Mouse (Mus musculus) urinary bladder, postnatal 36 days (tissue): ENCODE measurements around the gene Fkbp11.
"Not testable (repeated sequence)": the region's sequence is repeated elsewhere in the genome, so short reads cannot be mapped to it uniquely, and the experiment has no call there.

ENCODE experiments used
- DNase-seq, 2 experiments: peaks; one replicate each; pipeline ENCODE4 v3.0.0; 2022; ENCODE audit warnings: low spot score in 2 of 2, mixed read lengths in 1 of 2

The Fkbp11 gene

DNA sequence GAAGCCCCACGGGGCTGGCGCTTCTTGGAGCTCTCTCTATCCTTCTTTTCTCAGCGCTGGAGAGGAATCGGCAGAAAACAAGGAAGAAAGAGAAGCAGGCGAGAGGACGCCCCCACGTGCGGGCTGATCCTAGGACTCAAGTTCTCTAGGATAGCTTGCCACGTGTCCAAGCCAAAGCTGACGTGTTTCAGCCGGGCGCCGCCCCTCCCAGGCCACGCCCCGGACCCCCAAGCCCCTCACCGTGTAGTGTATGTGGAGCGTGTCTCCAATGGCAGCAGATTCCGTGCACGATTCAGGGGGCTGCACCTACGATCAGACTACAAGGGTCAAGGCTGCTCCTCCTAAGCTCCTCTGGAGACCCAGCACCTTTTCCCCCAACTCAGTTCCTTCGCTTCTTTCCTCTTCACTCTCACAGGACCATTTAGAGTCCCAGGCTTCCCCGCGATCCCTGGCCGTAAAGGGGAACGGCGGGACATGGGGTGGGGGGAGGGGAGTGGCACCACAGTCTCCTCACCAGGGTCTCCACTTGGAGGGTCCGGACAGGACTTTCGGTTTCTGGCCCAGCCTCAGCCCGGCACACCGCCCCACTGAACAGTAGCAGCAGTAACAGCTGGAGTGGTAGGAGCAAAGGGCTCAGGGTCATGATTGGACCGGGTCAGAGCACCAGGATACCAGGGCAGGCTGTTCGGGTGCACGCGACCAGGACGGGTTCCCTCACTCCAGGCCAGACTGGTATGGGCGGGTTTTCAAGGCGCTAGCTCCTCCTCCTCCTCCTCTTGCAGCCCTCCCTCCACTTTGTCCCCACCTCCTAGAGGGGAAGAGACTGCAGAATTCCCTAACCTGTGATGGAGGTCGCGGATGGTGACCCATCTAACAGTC is at the start of gene Fkbp11:
Fkbp11 (minus strand) TSS at position 756 of the 879 bp plus-strand sequence.
- peak; percentile 25 to 59 for DNase-seq

DNA sequence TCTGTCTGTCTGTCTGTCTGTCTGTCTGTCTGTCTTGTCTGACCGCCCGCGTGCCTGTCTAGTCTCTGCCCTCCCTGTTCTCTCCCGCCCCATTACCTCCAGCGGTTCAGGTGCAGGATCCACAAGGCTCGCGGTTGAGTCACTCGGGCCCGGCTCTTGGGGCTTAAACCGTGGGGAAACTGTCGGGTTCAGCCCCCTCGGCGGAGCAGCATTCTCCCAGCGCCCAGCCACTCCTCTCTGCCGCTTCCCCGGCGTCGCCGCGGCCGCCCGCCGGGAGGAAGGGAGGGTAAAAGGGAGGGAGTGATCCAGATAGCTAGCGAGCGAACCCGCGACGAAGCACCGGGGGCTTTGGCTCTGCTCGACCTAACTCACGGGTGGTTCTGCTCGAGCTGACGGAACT is 49.8 kb upstream of the Fkbp11 start, which contains the start of gene Wnt10b:
Wnt10b (minus strand) TSS at position 389 of the 400 bp plus-strand sequence.
- DNase-seq, result no peak

DNA sequence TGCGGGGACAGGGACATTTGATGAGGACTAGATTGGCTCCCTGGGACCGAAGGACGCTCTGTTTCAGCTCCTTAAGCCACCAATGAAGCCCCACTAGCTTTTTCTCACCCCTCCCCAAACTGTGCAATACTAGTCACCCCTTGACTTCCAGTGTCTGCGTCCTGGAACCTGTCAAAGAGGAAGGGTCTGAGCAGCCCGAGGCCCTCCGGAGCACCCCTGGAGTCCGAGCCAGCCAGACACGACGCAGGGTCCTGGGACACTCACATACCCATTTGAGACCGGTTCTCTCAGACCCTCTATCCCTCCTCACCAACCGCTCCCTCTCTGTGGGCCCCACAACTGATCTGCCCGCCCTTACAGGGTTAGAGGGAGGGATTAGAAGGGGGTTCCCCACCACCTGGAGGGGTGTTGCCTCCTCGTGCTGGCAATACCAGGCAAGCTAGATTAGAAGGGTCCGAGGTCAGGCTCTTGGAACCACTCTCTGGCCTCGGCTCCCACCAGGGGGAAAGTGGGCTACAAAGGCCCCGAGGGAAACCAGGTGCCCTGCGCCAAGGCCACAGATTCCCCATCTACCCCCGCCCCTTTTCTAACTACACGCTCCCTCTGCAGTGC is 49.1 kb upstream of the Fkbp11 start:
- no peak for DNase-seq

DNA sequence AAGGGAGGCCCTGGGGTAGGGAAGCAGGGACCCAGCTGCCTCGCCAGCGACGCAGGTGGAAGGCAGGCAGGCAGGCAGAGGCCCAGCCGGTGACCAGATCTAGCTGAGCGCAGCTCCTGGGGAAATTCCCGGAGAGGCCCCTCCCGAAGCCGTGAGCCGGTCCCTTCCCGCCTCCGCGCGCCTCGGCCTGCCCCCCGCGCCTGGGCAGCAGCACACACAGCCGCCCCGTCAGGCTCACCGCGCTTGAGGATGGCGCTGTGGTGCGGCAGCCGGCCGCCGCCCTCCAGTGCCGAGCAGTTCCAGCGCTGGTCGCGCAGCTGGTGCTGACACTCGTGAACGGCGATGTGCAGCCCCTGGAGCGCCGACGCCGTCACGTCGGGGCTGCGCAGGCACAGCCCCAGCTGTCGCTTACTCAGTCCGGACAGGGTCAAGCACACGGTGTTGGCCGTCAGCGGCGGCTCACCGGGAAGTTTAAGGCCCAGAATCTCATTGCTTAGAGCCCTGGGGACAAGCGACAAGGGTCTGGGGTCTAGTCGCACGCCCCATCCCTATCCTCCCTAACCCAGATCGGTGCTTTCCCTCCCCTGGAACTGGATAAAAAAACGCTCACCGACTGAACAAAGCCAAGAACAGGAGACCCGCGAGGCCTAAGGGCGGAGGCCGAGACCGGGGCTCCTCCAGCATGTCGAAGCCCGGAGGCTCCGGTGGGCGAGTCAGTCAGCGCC is 48.4 kb upstream of the Fkbp11 start:
- DNase-seq, result no peak

DNA sequence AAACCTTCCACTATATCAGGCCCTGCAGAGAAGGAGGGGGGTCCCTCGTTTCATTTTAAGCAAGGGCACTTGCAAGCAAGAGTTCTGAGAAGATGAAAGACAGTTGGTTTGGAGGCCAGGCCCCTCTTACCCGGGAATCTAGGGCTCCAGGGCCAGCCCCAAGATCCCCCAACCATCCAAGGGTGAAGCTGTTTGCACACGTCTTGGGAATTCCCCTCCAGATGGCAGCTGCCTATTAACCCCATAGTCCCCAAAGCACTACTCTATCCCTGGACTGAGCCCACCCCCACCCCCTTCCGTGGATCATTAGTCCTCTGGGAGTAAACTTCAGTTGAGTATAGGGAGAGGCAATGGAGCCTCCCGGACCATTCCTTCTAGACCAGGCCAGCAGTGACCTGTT is 47.5 kb upstream of the Fkbp11 start:
- DNase-seq, result no peak

DNA sequence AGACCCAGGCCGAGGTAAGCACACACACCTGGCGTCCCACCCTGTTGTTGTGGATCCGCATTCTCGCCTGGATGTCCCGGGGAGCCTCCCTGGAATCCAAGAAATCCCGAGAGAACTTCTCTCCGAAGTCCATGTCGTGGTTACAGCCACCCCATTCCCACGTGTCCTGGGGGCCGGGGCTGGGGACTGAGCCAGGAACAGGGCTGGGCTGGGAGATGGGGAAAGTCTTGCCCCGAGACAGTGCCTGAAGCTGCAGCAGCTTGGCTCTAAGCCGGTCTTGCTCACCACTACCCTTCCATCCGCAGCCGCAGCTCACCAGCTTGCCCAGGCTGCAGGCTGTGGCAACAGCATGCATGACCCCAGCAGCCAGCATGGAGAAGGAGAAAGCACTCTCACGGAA is 46.1 kb upstream of the Fkbp11 start:
- no peak for DNase-seq

DNA sequence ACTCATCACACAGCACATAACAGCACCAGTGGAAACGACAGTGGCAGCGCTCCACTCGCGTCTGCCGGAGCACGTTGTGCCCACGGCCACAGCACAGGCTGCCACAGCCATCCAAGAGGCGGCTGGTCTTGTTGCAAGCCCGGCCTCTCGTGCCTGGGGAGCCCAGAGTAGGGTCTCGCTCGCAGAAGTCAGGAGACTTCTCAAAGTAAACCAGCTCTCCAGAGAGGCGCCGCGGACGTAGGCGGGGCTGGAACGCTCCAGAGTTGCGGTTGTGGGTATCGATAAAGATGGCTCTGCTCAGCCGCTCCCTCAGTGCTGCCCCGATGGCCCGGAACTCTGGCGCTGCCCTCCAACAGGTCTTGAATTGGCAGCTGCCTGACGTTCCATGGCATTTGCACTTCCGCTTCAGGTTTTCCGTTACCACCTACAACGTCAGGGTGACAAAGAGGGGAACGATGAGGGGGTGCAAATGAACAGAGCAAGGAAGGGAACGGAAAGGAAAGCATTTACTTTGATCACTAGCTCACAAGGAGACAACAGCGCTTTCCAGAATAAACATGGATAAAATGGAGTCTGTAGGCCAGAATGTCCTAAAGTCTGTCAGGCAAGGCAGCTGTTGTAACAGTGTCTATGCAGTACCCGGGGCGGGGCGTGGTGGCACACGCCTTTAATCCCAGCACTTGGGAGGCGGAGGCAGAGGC is 44.7 kb upstream of the Fkbp11 start:
- DNase-seq, result no peak

DNA sequence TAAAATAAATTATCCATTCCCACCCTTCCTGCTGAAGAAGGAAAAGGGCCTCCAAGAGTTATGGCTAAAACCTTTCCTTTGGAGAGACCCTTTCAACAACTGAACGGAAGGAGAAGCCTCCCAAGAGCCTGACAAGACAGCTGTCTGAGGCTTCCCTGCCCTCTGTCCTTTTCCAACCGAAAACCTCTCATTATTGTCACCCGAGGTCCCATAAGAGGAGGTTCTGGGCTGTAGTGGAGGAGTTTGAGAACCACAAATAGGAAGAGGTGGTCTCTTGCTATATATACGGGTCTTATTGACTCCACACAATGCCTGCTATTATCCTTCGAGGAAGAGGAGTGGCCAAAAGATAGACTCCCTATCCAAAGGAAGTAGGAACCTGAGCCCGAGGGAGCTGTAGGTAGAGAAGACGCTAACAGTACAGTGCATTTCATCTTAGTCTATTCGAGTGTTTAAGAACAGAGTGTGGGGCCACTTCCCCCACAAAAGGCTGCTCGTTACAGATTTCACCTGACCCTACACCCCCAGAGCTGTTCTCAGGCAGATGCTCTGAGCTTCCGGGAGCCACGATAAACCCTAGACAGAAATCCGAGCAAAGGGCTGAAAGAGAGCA is 43.9 kb upstream of the Fkbp11 start:
- no peak for DNase-seq

DNA sequence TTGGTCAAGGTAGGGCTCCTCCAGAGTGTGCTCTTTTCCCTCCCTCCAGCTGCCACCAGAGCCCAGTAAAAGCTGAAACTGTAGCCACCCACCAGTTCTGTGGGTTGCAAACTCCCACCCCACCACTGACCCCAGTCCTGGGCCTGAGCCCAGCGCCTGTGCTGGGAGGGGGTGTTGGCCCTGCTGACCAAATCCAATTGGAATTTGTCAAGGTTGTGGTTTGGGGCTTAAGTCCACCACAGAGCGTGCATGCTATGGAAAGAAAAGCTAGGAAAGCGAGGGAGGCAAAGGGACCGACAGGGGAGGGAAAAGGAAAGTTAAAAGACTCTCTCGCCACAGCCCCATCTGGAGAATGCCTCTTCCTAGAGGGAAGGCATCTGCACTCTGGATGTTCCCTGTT is 40.3 kb upstream of the Fkbp11 start:
- DNase-seq, result no peak

DNA sequence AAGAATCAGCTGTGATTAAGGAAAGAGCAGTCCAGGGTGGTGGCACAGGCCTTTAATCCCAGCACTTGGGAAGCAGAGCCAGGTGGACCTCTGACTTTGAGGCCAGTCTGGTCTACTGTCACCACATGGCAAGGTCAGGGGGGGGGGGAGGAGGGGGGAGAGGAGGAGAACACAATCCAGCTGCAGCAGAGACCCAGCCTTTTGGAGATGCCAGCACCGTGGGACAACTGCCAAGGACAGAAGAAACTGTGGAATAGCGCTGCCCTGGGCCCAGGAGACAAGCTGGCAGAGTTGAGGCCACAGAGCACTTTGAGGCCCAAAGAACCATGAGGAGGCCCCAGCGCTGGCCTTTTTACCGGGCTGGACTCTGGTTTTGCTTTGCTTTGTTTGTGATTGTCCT is 37.9 kb upstream of the Fkbp11 start:
- no peak for DNase-seq

DNA sequence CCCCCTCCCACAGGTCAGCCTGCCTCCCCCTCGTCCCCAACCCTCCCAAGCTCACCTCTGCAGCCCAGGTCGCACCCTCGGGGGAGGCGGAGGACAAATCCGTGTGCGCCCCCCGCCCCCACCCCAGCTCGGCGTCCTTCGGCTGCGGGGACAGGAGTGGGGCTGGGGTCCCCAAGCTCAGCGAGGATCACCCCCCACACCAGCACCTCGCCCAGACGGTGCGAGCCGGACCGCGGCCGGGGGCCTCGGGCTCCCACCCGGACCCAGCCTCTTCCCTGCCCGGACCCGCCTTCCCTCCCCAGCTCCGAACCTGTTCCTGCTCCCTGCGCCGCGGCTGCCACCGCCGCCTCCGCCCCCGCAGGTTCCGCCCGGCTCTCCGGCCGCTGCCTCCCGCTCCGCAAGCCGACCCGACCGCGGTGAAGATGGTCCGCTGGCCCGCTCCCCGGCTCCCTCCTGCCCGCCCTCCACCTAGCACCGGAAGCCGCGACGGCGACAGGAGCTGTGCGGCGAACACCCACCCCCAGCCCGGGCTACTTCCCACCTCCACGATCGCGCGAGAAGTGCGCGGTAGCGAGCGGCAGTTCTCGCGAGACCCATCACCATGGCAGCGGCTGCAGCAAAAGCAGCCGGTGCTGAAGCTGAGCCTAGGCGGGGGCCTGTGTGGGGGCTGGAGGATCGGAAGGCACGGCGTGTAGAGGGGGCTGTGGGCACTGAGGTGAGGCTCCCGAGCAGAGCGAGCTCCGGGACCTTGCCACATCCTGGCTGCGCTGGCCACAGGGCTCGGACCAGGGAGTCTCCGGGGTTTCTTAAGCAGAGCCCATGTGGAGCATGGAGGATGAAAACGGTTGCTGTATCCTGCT is 34.9 kb upstream of the Fkbp11 start, which contains the start of gene Arf3:
Arf3 (minus strand) TSS at position 545 of the 860 bp plus-strand sequence.
- peak; percentile 95 to 96 for DNase-seq

DNA sequence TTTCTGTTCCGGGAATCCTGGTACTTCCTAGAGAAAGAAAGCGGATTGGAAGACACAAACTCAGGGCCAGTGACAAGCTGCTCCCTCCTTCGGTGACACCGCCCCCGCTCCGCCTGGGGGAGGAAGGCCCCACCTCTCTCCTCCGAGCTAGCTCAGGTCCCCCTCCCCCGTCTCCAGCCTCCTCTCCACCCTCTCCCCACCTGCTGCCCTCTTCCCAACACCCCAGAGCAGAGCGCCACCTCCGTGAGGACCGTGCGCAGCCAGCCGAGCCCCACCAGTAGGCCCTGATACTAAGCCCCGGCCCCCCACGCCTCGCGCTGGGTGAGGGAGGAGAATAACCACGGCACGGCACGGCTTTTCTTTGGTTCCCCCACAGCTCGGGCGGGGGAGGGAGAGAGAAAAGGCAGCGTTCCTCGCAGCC is 34.2 kb upstream of the Fkbp11 start:
- DNase-seq, result peak; percentile 46 to 77

DNA sequence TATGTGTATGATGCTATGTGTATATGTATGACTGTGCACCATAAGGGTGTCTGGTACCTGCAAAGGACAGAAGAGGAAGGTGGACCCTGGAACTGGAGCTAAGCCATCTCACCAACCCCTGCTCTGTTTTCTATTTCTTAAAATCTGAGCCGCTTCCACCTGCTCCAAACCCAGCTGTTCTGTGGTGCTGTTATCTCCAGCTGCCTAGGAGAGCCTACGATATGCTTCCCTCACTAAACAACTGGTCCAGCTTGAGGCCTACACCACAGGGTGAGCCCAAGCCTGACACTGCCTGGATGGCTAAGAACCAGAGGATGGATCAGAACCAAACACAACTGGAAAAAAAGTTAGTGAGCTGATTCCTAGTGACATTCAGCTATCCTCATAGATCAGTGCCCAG is 26.1 kb upstream of the Fkbp11 start:
- DNase-seq, result no peak

DNA sequence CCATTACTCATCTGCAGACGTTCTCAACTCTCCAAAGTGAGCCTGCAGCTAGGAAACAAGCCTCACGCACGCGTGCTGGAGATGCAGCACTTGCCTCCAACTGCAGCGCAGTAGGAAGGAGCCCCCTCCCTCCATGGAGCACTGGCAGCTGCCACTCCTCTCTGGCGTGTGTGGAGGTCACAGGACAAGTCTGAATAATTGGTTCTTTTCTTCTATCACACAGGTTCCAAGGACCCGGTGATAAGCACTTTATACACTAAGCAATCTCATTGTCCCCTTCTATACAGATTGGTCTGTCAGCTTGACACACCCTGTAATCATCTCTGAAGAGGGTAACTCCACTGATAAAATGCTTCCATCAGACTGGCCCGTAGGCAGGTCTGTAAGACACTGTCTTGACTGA is 25.0 kb upstream of the Fkbp11 start:
- DNase-seq, result no peak

DNA sequence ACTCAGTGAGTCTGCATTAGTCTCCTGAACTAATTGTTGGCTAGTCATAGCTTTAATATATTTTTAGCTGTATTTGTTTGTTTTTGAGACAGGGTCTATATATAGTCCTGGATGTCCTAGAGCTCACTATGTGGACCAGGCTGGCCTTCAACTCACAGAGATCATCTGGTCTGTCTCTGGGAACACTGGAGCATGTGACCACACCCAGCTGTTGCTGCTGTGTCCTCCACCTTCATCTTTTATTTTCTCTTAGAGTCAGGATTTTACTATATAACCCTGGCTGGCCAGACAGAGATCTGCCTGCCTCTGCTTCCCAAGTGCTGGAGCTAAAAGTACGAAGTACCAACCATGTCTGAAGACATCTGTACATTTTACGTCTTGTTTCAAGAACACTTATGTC is 21.1 kb upstream of the Fkbp11 start:
- no peak for DNase-seq

DNA sequence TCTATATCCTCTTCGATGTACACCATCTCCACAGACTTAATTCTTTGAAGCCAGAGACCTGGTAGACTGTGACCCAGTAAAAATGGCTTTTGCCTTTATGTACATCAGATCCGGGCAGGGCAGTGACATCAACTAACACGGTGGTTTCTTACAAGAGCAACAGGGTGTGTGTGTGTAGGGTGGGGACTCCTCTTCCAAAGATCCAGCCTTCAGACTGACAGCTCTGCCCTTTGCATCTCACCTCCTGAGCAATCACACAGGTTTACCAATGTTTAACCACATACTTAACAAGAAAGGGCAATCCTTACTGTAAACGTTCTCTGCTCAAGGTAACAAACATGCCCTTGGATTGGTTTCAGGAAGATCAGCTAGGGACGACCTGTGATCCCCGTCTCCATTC is 19.3 kb upstream of the Fkbp11 start:
- DNase-seq, result no peak

DNA sequence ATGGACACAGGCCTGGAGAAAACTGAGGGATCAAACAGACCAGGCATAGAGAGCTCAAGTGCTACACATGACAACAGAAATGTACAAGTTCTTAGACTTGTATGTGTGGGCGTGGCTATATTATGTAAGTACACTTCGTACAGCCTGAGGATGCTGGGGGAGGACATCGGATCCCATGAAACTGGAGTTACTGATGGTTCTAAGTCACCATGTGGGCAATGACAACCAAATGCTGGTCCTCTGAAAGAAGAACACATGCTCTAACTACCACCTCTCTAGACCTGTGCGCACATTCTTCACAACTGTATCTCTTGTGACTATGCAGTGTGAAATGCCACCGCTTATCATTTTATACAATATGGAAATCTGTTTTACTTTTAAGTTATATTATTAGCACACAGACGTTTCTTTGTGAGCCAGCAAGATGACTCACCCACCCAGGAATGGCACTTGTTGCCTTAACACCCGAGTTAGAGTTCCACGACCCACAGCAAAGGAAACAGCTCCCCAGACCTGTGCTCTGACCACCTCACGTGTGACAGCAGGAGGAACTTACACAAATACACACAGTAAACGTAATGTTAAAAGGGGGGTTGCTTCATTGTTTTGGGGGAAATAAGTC is 18.5 kb upstream of the Fkbp11 start:
- no peak for DNase-seq

DNA sequence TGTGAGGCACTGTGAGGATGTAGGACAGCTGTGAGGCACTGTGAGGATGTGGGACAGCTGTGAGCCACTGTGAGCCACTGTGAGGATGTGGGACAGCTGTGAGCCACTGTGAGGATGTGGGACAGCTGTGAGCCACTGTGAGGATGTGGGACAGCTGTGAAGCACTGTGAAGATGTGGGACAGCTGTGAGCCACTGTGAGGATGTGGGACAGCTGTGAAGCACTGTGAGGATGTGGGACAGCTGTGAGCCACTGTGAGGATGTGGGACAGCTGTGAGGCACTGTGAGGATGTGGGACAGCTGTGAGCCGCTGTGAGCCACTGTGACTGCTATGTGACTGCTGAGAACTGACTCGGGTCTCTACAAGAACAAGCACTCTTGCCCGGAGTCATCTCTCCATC is 15.9 kb upstream of the Fkbp11 start:
- not testable (repeated sequence) for DNase-seq

DNA sequence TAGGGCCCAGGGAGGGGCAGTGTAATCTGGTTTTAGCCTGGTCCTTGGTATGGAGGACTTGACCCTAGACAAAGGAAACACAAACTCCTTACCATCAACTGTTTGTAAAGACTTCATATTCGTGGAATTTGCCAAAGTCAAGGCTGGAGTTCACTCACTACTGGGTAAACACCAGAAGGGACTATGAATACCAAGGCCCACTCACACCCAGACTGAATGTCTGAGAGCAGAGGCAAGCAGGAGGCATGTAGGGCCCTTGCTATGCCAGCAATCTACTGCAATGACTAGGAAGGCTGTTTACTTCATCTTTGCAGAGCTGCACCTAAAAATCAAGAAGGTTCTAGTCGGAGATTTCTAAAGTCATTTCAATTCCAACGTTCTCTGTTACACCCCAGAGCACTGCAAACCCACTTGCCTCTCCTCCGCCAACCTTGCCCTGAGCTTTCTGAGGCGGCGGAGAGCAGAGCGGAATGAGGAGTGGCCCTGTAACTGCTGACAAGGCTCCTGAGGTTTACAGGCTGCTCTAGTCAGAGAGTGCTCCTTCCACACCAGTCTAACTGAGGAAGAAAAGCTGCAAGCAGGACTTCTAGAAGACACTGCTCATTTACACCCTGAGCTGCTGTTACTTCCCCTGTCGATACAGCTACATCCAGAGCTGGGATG is 14.9 kb upstream of the Fkbp11 start:
- no peak for DNase-seq
